Mouse (Mus musculus) lung, postnatal 0 days (tissue): Measurements from ENCODE around the gene Ywhah.

Experiments
- CTCF ChIP-seq: IDR thresholded peaks from 2 replicates; pipeline ENCODE4 v1.5.1; 2016; ENCODE audit warnings: antibody characterized with exemption, mild to moderate bottlenecking
- EP300 ChIP-seq: IDR thresholded peaks from 2 replicates; pipeline ENCODE4 v1.6.1; 2016; ENCODE audit warnings: antibody characterized with exemption, mild to moderate bottlenecking, control low read depth

GRCm38 (mm10) chr5:32976541-32976940 is 42.1 kb upstream of the Ywhah start:
- no peak for TF ChIP-seq CTCF
- TF ChIP-seq EP300 = no peak
